Mouse (Mus musculus): Measurements from ENCODE around the gene Ppp1r14a. TPM values are rescaled to one million over a fixed set of nuclear protein-coding genes. Genes with fewer than 3 reads are reported as not detected.
A peak's percentile ranks its signal among the peaks of the same experiment; 100 is the strongest.

Gene Ppp1r14a
- polyA plus RNA-seq, 1 experiment from 2014 or later, result 14.9 TPM

- peaks cover 42% of the 10 kb centered on the region for H3K4me1 ChIP-seq
- peak overlapping the region; percentile 96 for H3K4me2 ChIP-seq
- H3K27me3 ChIP-seq (replicated peaks), result peaks cover 82% of the 10 kb centered on the region
- H3K4me3 ChIP-seq, result peak overlapping the region; percentile 62
- no peaks in the 10 kb centered on the region for H3K36me3 ChIP-seq
- H3K9ac ChIP-seq, result peak overlapping the region; percentile 78
- no peaks in the 10 kb centered on the region for H3K9me3 ChIP-seq
- no peak overlapping the region for H3K27ac ChIP-seq (replicated peaks)
- WGBS, result 26% methylated on average over 9 of the region's 9 CpGs
- ATAC-seq (ENCODE audit: extremely low read depth, insufficient number of reproducible peaks, low FRiP score, low TSS enrichment), result no peak
Measured at GRCm38 (mm10) chr7:29305263-29305988, 16.3 kb downstream of the Ppp1r14a start.

GRCm38 (mm10) chr7:29306108-29306507 lies 17.0 kb downstream of the Ppp1r14a start:
- Histone ChIP-seq H3K9ac (no peak overlapping the region), H3K4me1 (peaks cover 42% of the 10 kb centered on the region), H3K9me3 (no peaks in the 10 kb centered on the region), H3K36me3 (no peaks in the 10 kb centered on the region), H3K4me2 (no peak overlapping the region), H3K4me3 (no peak overlapping the region), H3K27ac (replicated peaks) (no peak overlapping the region), H3K27me3 (replicated peaks) (peaks cover 89% of the 10 kb centered on the region)
- no peak for ATAC-seq (ENCODE audit: extremely low read depth, insufficient number of reproducible peaks, low FRiP score, low TSS enrichment)
- WGBS, result 45% methylated on average over 7 of the region's 7 CpGs

- 26% methylated on average over 7 of the region's 7 CpGs for WGBS
- peaks cover 42% of the 10 kb centered on the region for H3K4me1 ChIP-seq
- H3K4me3 ChIP-seq, result no peak overlapping the region
- H3K9ac ChIP-seq, result no peak overlapping the region
- H3K9me3 ChIP-seq, result no peaks in the 10 kb centered on the region
- H3K36me3 ChIP-seq, result no peaks in the 10 kb centered on the region
- no peak overlapping the region for H3K4me2 ChIP-seq
- ATAC-seq (ENCODE audit: extremely low read depth, insufficient number of reproducible peaks, low FRiP score, low TSS enrichment), result no peak
- peaks cover 92% of the 10 kb centered on the region for H3K27me3 ChIP-seq (replicated peaks)
- no peak overlapping the region for H3K27ac ChIP-seq (replicated peaks)
Measured at GRCm38 (mm10) chr7:29306619-29307018, 17.5 kb downstream of the Ppp1r14a start.

GRCm38 (mm10) chr7:29307350-29308104 lies 18.4 kb downstream of the Ppp1r14a start:
- ATAC-seq (ENCODE audit: extremely low read depth, insufficient number of reproducible peaks, low FRiP score, low TSS enrichment), result peak; percentile 69
- Histone ChIP-seq H3K9me3 (no peaks in the 10 kb centered on the region), H3K4me2 (peak overlapping the region; percentile 98), H3K36me3 (no peaks in the 10 kb centered on the region), H3K27me3 (replicated peaks) (peaks cover 89% of the 10 kb centered on the region), H3K4me1 (peaks cover 42% of the 10 kb centered on the region), H3K9ac (peak overlapping the region; percentile 74), H3K4me3 (peak overlapping the region; percentile 67), H3K27ac (replicated peaks) (no peak overlapping the region)
- whole genome bisulfite sequencing, result 1% methylated on average over 42 of the region's 42 CpGs

- under 1% methylated on average over 36 of the region's 36 CpGs for WGBS
- ATAC-seq (ENCODE audit: extremely low read depth, insufficient number of reproducible peaks, low FRiP score, low TSS enrichment), result no peak
- peaks cover 76% of the 10 kb centered on the region for H3K27me3 ChIP-seq (replicated peaks)
- H3K4me1 ChIP-seq, result peaks cover 38% of the 10 kb centered on the region
- H3K4me2 ChIP-seq, result peak overlapping the region; percentile 98
- H3K27ac ChIP-seq (replicated peaks), result no peak overlapping the region
- peak overlapping the region; percentile 79 for H3K9ac ChIP-seq
- H3K4me3 ChIP-seq, result peak overlapping the region; percentile 57
- no peaks in the 10 kb centered on the region for H3K9me3 ChIP-seq
- no peaks in the 10 kb centered on the region for H3K36me3 ChIP-seq
Measured at GRCm38 (mm10) chr7:29309221-29309721, 20.2 kb downstream of the Ppp1r14a start.

- Histone ChIP-seq H3K9ac (peak overlapping the region; percentile 79), H3K9me3 (no peaks in the 10 kb centered on the region), H3K4me1 (peaks cover 34% of the 10 kb centered on the region), H3K4me2 (peak overlapping the region; percentile 98), H3K36me3 (no peaks in the 10 kb centered on the region), H3K27me3 (replicated peaks) (peaks cover 75% of the 10 kb centered on the region), H3K27ac (replicated peaks) (no peak overlapping the region), H3K4me3 (peak overlapping the region; percentile 57)
- no peak for ATAC-seq (ENCODE audit: extremely low read depth, insufficient number of reproducible peaks, low FRiP score, low TSS enrichment)
- WGBS, result 4% methylated on average over 5 of the region's 5 CpGs
Measured at GRCm38 (mm10) chr7:29309749-29310148, 20.6 kb downstream of the Ppp1r14a start.

- Histone ChIP-seq H3K27ac (replicated peaks) (no peak overlapping the region), H3K27me3 (replicated peaks) (peaks cover 80% of the 10 kb centered on the region), H3K9me3 (no peaks in the 10 kb centered on the region), H3K36me3 (no peaks in the 10 kb centered on the region), H3K4me1 (peaks cover 34% of the 10 kb centered on the region), H3K9ac (no peak overlapping the region), H3K4me3 (no peak overlapping the region), H3K4me2 (no peak overlapping the region)
- no peak for ATAC-seq (ENCODE audit: extremely low read depth, insufficient number of reproducible peaks, low FRiP score, low TSS enrichment)
- WGBS, result 33% methylated on average over 9 of the region's 9 CpGs
Measured at GRCm38 (mm10) chr7:29313051-29313450, 23.9 kb downstream of the Ppp1r14a start.

GRCm38 (mm10) chr7:29313572-29314261 lies 24.6 kb downstream of the Ppp1r14a start:
- no peak overlapping the region for H3K4me2 ChIP-seq
- peaks cover 36% of the 10 kb centered on the region for H3K4me1 ChIP-seq
- 50% methylated on average over 9 of the region's 9 CpGs for WGBS
- H3K9ac ChIP-seq, result no peak overlapping the region
- no peak overlapping the region for H3K4me3 ChIP-seq
- no peak for ATAC-seq (ENCODE audit: extremely low read depth, insufficient number of reproducible peaks, low FRiP score, low TSS enrichment)
- H3K36me3 ChIP-seq, result no peaks in the 10 kb centered on the region
- H3K27ac ChIP-seq (replicated peaks), result no peak overlapping the region
- H3K27me3 ChIP-seq (replicated peaks), result peaks cover 80% of the 10 kb centered on the region
- H3K9me3 ChIP-seq, result no peaks in the 10 kb centered on the region

- Histone ChIP-seq H3K4me1 (peaks cover 33% of the 10 kb centered on the region), H3K9me3 (no peaks in the 10 kb centered on the region), H3K36me3 (no peaks in the 10 kb centered on the region), H3K4me2 (no peak overlapping the region), H3K4me3 (no peak overlapping the region), H3K27ac (replicated peaks) (no peak overlapping the region), H3K27me3 (replicated peaks) (peaks cover 80% of the 10 kb centered on the region), H3K9ac (no peak overlapping the region)
- 72% methylated on average over 13 of the region's 13 CpGs for WGBS
- ATAC-seq (ENCODE audit: extremely low read depth, insufficient number of reproducible peaks, low FRiP score, low TSS enrichment), result no peak
Measured at GRCm38 (mm10) chr7:29314844-29315628, 25.9 kb downstream of the Ppp1r14a start.

- Histone ChIP-seq H3K9me3 (no peaks in the 10 kb centered on the region), H3K4me2 (no peak overlapping the region), H3K9ac (no peak overlapping the region), H3K4me3 (no peak overlapping the region), H3K36me3 (no peaks in the 10 kb centered on the region), H3K27ac (replicated peaks) (0 out of 2 replicates have a peak overlapping the region, but pooled peaks have one; percentile 32), H3K4me1 (peaks cover 33% of the 10 kb centered on the region), H3K27me3 (replicated peaks) (peaks cover 73% of the 10 kb centered on the region)
- no peak for ATAC-seq (ENCODE audit: extremely low read depth, insufficient number of reproducible peaks, low FRiP score, low TSS enrichment)
- WGBS, result 47% methylated on average over 17 of the region's 17 CpGs
Measured at GRCm38 (mm10) chr7:29316137-29316734, 27.1 kb downstream of the Ppp1r14a start.

Measured in heart, embryonic 13.5 days (tissue).